Mouse (Mus musculus): Measurements from ENCODE around the gene Ints6l. TPM values are rescaled to one million over a fixed set of nuclear protein-coding genes. Genes with fewer than 3 reads are reported as not detected.

The Ints6l gene
- polyA plus RNA-seq, 1 experiment from 2014 or later: 18.2 TPM

DNA sequence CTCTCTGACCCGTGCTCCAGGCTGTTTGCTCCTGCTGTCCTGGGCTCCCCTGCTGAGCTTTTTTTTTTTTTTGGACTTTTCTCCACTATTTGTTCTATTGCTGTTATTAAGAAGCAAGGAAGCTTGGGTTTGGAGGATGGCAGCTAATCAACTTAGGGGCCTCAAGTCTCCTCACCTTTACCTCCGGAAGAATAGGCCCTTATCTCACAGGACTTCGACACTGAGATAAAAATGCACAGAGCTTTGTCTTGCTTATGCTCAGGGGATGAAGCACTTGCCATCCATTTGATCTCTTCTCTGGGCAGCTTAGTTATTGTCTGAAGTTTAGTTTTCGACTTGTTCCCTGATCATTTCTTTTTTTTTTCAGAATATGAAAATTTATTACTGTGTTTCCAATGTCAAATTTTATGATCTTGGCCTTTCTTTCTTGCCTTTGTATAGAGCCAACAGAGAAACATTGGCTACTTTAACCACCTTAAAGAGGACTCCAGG lies 7.1 kb upstream of the Ints6l start, which contains the start of gene Gm2174:
Gene Gm2174 (plus strand): TSS at position 442 of the 492 bp plus-strand sequence.
- Histone ChIP-seq H3K27ac (ENCODE audit: low read length) (no peak within 1 kb of the TSS), H3K9ac (ENCODE audit: low read depth, low read length) (no peak within 1 kb of the TSS), H3K27me3 (ENCODE audit: control insufficient read depth, insufficient read depth, low read depth, low read length) (no peaks in the 10 kb centered on the region), H3K9me3 (replicated peaks; ENCODE audit: control insufficient read depth, low read length, poor library complexity, severe bottlenecking) (no peaks in the 10 kb centered on the region), H3K4me3 (ENCODE audit: low read depth, low read length) (no peak within 1 kb of the TSS), H3K4me1 (ENCODE audit: control insufficient read depth, insufficient read depth, low read length) (no peaks in the 10 kb centered on the region), H3K36me3 (ENCODE audit: control insufficient read depth, insufficient read depth, low read length) (no peaks in the 10 kb centered on the region), H3K4me2 (ENCODE audit: low read length) (no peak within 1 kb of the TSS)
- WGBS: 76% methylated on average over 4 of the region's 4 CpGs
- ATAC-seq: no peak

DNA sequence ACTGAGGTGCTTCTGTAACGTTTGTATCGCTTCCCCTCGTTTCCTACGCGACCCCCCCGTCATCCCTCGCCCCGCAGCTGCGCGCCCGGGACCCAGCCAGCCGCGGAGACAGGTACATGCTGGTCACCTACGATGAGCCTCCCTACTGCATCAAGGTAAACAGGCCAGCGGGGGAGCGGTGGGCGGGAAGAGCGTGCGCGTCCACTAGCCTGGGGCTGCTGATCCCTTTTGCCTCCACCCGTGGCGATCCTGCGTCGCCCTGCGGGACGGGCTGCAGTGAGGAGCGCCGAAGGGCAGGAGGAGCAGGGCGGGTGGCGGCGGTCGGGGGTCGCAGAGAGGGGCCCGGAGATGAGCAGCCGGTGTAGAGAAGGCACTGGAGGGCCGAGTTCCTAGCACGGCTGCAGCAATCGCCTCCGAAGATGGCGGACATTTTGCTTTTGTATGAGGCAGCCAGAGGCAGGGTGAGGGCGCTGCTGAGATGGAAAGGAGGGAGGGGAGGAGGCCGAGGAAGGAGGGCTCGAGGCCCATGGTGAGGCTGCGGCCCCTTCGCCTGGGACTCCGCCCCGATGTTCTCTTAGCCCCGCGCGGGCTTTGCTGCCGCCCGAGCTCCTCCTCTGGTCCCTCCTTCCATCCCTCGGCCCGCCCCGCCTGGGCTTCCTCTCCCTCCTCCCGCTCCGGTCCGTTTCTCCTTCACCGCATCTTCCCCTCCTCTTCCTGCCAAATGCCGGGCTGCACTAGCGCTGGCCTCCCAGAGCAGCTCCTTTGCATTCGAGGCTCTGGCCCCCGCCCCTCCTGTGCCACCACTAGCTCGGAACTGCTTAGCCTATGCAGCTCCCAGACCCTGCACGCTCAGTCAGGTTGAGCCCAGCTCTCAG lies 952 bp downstream of the Ints6l start:
- peak overlapping the region; percentile 94 for H3K27ac ChIP-seq (ENCODE audit: low read length)
- no peaks in the 10 kb centered on the region for H3K36me3 ChIP-seq (ENCODE audit: control insufficient read depth, insufficient read depth, low read length)
- H3K4me3 ChIP-seq (ENCODE audit: low read depth, low read length): peak overlapping the region; percentile 58
- peak overlapping the region; percentile 55 for H3K4me2 ChIP-seq (ENCODE audit: low read length)
- WGBS: 6% methylated on average over 37 of the region's 65 CpGs
- peak overlapping the region; percentile 79 for H3K9ac ChIP-seq (ENCODE audit: low read depth, low read length)
- peak; percentile 97 for ATAC-seq
- H3K27me3 ChIP-seq (ENCODE audit: control insufficient read depth, insufficient read depth, low read depth, low read length): no peaks in the 10 kb centered on the region
- no peaks in the 10 kb centered on the region for H3K4me1 ChIP-seq (ENCODE audit: control insufficient read depth, insufficient read depth, low read length)
- no peaks in the 10 kb centered on the region for H3K9me3 ChIP-seq (replicated peaks; ENCODE audit: control insufficient read depth, low read length, poor library complexity, severe bottlenecking)

- Histone ChIP-seq H3K9ac (ENCODE audit: low read depth, low read length) (peak overlapping the region; percentile 79), H3K27ac (ENCODE audit: low read length) (peak overlapping the region; percentile 94), H3K4me1 (ENCODE audit: control insufficient read depth, insufficient read depth, low read length) (no peaks in the 10 kb centered on the region), H3K4me3 (ENCODE audit: low read depth, low read length) (peak overlapping the region; percentile 58), H3K4me2 (ENCODE audit: low read length) (peak overlapping the region; percentile 52), H3K27me3 (ENCODE audit: control insufficient read depth, insufficient read depth, low read depth, low read length) (no peaks in the 10 kb centered on the region), H3K36me3 (ENCODE audit: control insufficient read depth, insufficient read depth, low read length) (no peaks in the 10 kb centered on the region), H3K9me3 (replicated peaks; ENCODE audit: control insufficient read depth, low read length, poor library complexity, severe bottlenecking) (no peaks in the 10 kb centered on the region)
- 28% methylated on average over 8 of the region's 8 CpGs for WGBS
- peak; percentile 43 for ATAC-seq
Observed at GRCm38 (mm10) chrX:56456379-56456778, 1.7 kb downstream of the Ints6l start.

DNA sequence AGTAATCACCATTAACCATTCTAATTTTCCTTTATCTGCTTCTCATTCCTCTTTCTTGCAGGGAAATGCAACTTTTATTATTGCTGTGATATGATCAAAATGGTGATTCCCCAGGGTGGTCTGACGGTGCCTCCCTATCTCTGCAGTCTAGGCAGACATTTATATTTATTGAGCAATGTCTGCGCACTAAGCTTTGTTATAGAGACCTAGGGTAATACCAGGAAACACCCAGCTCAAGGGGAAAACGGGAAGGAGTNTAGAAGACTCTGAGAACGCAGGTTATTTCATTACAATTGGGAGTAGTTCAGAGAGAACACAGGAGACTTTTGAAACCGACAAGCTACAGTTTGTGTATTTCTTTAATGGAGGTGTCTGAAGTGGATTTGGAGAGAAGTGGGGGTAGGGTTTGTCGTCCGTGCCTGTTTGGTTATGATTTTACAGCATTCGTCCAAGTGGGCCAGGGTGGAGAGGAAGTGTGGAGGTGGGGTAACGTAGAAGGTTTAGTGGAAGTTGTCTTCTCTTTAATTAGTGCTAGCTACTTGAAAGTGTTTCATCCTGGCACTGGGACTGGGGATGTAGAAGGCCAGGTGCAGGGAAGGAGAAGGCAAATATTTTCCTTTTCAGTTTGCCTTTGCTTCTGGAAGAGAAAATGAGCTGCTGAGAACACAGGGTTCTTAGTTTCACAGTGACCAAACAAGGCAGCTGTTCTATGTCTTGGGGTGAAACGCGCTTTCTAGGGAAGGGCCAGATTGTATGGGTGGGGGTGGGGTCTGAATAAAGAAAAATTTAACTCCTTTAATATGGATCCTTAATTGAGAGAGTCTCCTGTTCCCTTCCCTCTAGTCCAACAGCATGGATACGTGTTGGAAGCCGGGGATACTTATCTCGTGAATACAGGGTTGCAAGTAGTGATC lies 7.6 kb downstream of the Ints6l start:
- no peaks in the 10 kb centered on the region for H3K36me3 ChIP-seq (ENCODE audit: control insufficient read depth, insufficient read depth, low read length)
- H3K27ac ChIP-seq (ENCODE audit: low read length): no peak overlapping the region

DNA sequence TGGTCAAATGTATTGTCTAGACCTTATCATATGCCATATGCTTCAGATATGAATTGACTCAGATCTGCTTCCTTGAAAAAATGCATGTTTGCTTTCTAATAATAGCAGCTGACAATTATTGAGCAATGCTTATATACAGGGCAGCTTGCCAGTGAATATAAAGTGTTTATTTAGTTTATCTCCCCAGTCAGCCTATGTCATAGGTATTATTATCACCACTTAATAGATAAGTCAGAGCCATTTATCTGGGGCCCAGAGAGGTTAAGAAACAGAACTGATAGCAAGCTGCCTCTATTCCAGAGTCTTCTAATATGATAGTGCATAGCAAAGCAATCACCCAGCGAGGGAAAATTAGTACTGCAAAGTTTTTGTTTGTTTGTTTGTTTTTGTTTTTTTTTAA lies 10.2 kb downstream of the Ints6l start:
- Histone ChIP-seq H3K36me3 (ENCODE audit: control insufficient read depth, insufficient read depth, low read length) (no peaks in the 10 kb centered on the region), H3K27ac (ENCODE audit: low read length) (no peak overlapping the region), H3K9ac (ENCODE audit: low read depth, low read length) (no peak overlapping the region), H3K4me2 (ENCODE audit: low read length) (no peak overlapping the region), H3K27me3 (ENCODE audit: control insufficient read depth, insufficient read depth, low read depth, low read length) (no peaks in the 10 kb centered on the region), H3K4me3 (ENCODE audit: low read depth, low read length) (no peak overlapping the region), H3K9me3 (replicated peaks; ENCODE audit: control insufficient read depth, low read length, poor library complexity, severe bottlenecking) (no peaks in the 10 kb centered on the region), H3K4me1 (ENCODE audit: control insufficient read depth, insufficient read depth, low read length) (no peaks in the 10 kb centered on the region)
- 88% methylated on average over 1 of the region's 1 CpGs for WGBS
- ATAC-seq: no peak

More for the DNA sequence above, 7.6 kb downstream of the Ints6l start:
- Histone ChIP-seq H3K27me3 (ENCODE audit: control insufficient read depth, insufficient read depth, low read depth, low read length) (no peaks in the 10 kb centered on the region), H3K9me3 (replicated peaks; ENCODE audit: control insufficient read depth, low read length, poor library complexity, severe bottlenecking) (no peaks in the 10 kb centered on the region), H3K4me3 (ENCODE audit: low read depth, low read length) (no peak overlapping the region), H3K9ac (ENCODE audit: low read depth, low read length) (no peak overlapping the region), H3K4me2 (ENCODE audit: low read length) (no peak overlapping the region), H3K4me1 (ENCODE audit: control insufficient read depth, insufficient read depth, low read length) (no peaks in the 10 kb centered on the region)
- 75% methylated on average over 14 of the region's 14 CpGs for WGBS
- ATAC-seq: no peak

DNA sequence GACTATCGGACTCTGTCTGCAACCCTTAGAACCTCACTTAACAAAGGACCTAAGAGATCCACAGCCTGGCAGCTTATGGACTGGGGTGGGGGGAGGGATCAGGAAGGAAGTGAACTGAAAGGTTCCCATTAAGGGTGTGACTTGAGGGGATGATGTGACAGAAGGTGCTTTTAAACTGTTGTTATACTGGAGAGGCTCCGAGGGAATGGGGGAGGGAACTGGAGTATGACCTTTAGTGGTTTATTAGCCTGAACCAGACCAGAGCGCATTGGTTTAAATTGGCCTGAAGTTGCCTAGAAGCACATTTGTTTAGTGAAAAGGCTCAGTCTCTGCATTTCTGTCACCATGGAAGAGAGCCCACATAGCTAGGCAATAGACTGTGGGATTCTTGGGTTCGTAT lies 13.0 kb downstream of the Ints6l start:
- no peaks in the 10 kb centered on the region for H3K27me3 ChIP-seq (ENCODE audit: control insufficient read depth, insufficient read depth, low read depth, low read length)
- H3K9ac ChIP-seq (ENCODE audit: low read depth, low read length): no peak overlapping the region
- H3K4me1 ChIP-seq (ENCODE audit: control insufficient read depth, insufficient read depth, low read length): no peaks in the 10 kb centered on the region
- H3K4me3 ChIP-seq (ENCODE audit: low read depth, low read length): no peak overlapping the region
- no peak overlapping the region for H3K27ac ChIP-seq (ENCODE audit: low read length)
- WGBS: 72% methylated on average over 4 of the region's 4 CpGs
- H3K9me3 ChIP-seq (replicated peaks; ENCODE audit: control insufficient read depth, low read length, poor library complexity, severe bottlenecking): no peaks in the 10 kb centered on the region
- ATAC-seq: no peak
- no peak overlapping the region for H3K4me2 ChIP-seq (ENCODE audit: low read length)
- H3K36me3 ChIP-seq (ENCODE audit: control insufficient read depth, insufficient read depth, low read length): no peaks in the 10 kb centered on the region

- no peaks in the 10 kb centered on the region for H3K9me3 ChIP-seq (replicated peaks; ENCODE audit: control insufficient read depth, low read length, poor library complexity, severe bottlenecking)
- H3K27me3 ChIP-seq (ENCODE audit: control insufficient read depth, insufficient read depth, low read depth, low read length): no peaks in the 10 kb centered on the region
- H3K36me3 ChIP-seq (ENCODE audit: control insufficient read depth, insufficient read depth, low read length): no peaks in the 10 kb centered on the region
- no peak overlapping the region for H3K4me3 ChIP-seq (ENCODE audit: low read depth, low read length)
- no peak for ATAC-seq
- WGBS: 55% methylated on average over 6 of the region's 6 CpGs
- no peak overlapping the region for H3K27ac ChIP-seq (ENCODE audit: low read length)
- H3K9ac ChIP-seq (ENCODE audit: low read depth, low read length): no peak overlapping the region
- no peak overlapping the region for H3K4me2 ChIP-seq (ENCODE audit: low read length)
- H3K4me1 ChIP-seq (ENCODE audit: control insufficient read depth, insufficient read depth, low read length): no peaks in the 10 kb centered on the region
Observed at GRCm38 (mm10) chrX:56468422-56468821, 13.8 kb downstream of the Ints6l start.

DNA sequence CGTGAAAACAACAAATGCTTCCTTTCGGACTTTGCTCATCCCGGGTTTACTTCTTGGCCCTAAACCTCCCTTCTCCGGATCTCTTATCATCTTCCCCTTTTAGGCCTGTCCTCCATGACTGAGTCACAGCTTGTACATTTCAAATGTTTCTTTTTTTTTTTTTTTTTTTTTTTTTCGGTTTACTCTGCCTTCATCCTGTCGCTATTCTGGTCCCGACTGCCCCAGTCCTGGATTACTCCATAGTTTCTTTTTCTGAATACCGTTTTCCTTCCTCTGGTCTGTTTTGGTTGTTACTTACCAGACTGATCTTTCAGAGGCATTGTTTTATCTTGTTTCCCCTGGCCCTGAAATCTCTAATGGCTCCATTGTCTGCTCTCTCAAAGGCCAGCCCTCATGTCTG lies 19.4 kb downstream of the Ints6l start:
- no peaks in the 10 kb centered on the region for H3K27me3 ChIP-seq (ENCODE audit: control insufficient read depth, insufficient read depth, low read depth, low read length)
- H3K4me3 ChIP-seq (ENCODE audit: low read depth, low read length): no peak overlapping the region
- no peak overlapping the region for H3K4me2 ChIP-seq (ENCODE audit: low read length)
- 66% methylated on average over 8 of the region's 8 CpGs for WGBS
- ATAC-seq: no peak
- H3K36me3 ChIP-seq (ENCODE audit: control insufficient read depth, insufficient read depth, low read length): no peaks in the 10 kb centered on the region
- no peaks in the 10 kb centered on the region for H3K9me3 ChIP-seq (replicated peaks; ENCODE audit: control insufficient read depth, low read length, poor library complexity, severe bottlenecking)
- no peak overlapping the region for H3K27ac ChIP-seq (ENCODE audit: low read length)
- no peak overlapping the region for H3K9ac ChIP-seq (ENCODE audit: low read depth, low read length)
- H3K4me1 ChIP-seq (ENCODE audit: control insufficient read depth, insufficient read depth, low read length): no peaks in the 10 kb centered on the region

Data from midbrain, embryonic 16.5 days (tissue).